14 mouse cellular contexts compared by ENCODE assay signal in the genomic region with DNA sequence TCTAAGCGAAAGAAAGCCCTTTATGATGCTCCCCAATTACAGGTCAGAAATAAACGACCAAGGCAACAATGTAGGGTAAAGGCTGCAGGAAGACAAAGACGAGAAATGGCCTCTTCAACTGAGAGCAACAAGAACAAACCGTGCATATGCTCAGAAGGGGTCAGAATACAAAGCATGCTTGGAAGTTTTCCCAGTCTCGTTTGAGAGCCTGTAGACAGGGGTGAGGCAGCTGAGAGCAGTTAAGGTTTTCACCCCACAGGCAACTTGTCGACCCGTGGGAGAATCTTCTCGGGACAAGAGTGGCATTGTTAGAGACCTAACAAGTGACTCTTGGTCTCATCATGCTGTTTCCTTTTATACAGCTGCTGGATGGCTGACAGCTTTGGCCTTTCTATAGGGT.
A peak's percentile ranks its signal among the peaks of the same experiment; 100 is the strongest.
DNase-seq lines count a peak whose midpoint lies in the region; ATAC-seq and TF ChIP-seq lines count a peak whose summit lies in the region.
"Had no signal": no experiment of that assay in that cellular context is flagged by ENCODE, and none has a peak within 500 bp of the region (broad histone marks: within the 10 kb centered on the region; RNA-seq: fewer than 3 reads in every experiment).

No protein-coding gene starts in this region.

- WGBS in forebrain, postnatal 0 days: 14% methylated on average over 8 of the region's 8 CpGs
- 10% methylated on average over 8 of the region's 8 CpGs for WGBS in forebrain, embryonic 15.5 days
- 47% methylated on average over 8 of the region's 8 CpGs for whole genome bisulfite sequencing in midbrain, embryonic 13.5 days
- WGBS in midbrain, embryonic 10.5 days: 65% methylated on average over 8 of the region's 8 CpGs
- WGBS in cerebellum, adult 2 months: 14% methylated on average over 8 of the region's 8 CpGs

- DNase-seq in forebrain, postnatal 0 days: no peak
- DNase-seq in midbrain, embryonic 10.5 days (ENCODE audit: low spot score): no peak
- DNase-seq in embryo, embryonic 9.5 days (ENCODE audit: extremely low spot score): peak; percentile 21
- DNase-seq in mesoderm, embryonic 11.5 days (ENCODE audit: low read depth, low spot score): peak; percentile 48
- no peak for DNase-seq in cerebellum, adult 2 months
- DNase-seq in spleen, postnatal 14 days (ENCODE audit: low spot score in 2 of 2): no peak
- DNase-seq: B cell, adult 2 months; cerebellum, postnatal 25 days; heart, postnatal 14 days; kidney, postnatal 10 days; right cerebral cortex, postnatal 25 days had no signal

- TF ChIP-seq CTCF in forebrain, postnatal 0 days (IDR thresholded peaks at IDR 0.05; ENCODE audit: low read depth): no peak
- TF ChIP-seq CTCF in cerebellum, adult 2 months (IDR thresholded peaks at IDR 0.05; ENCODE audit: borderline replicate concordance, insufficient read depth, low read depth, low read length): no peak

- H3K4me1 ChIP-seq in forebrain, postnatal 0 days (ENCODE audit: insufficient read depth): peaks cover 3% of the 10 kb centered on the region; the same call in 1 of the 2 replicates
- peaks cover 19% of the 10 kb centered on the region for H3K4me1 ChIP-seq in forebrain, embryonic 15.5 days
- peaks cover 11% of the 10 kb centered on the region for H3K4me1 ChIP-seq in midbrain, embryonic 13.5 days (replicated peaks)
- peaks cover 14% of the 10 kb centered on the region; the same call in 1 of the 2 replicates for H3K4me1 ChIP-seq in midbrain, embryonic 10.5 days
- no peaks in the 10 kb centered on the region for H3K4me1 ChIP-seq in cerebellum, adult 2 months (ENCODE audit: control insufficient read depth, insufficient read depth, low read length)

- peak; percentile 34; the same call in 1 of the 2 replicates for ATAC-seq in forebrain, postnatal 0 days
- ATAC-seq in forebrain, embryonic 15.5 days (replicated peaks): no peak; the same call in 1 of the 2 replicates
- ATAC-seq in midbrain, embryonic 13.5 days: peak; percentile 58; the same call in 1 of the 2 replicates

- no peak for TF ChIP-seq POLR2A in cerebellum, adult 2 months (IDR thresholded peaks at IDR 0.05; ENCODE audit: borderline replicate concordance, insufficient read depth, low read length)

- no peaks in the 10 kb centered on the region for H3K9me3 ChIP-seq in forebrain, postnatal 0 days (ENCODE audit: low read length)
- H3K9me3 ChIP-seq in forebrain, embryonic 15.5 days: no peaks in the 10 kb centered on the region
- no peaks in the 10 kb centered on the region for H3K9me3 ChIP-seq in midbrain, embryonic 13.5 days
- H3K9me3 ChIP-seq in midbrain, embryonic 10.5 days (replicated peaks): no peaks in the 10 kb centered on the region
- H3K9me3 ChIP-seq: limb, embryonic 15.5 days had no signal

- no peaks in the 10 kb centered on the region for H3K27me3 ChIP-seq in forebrain, postnatal 0 days (ENCODE audit: insufficient read depth, low read length)
- H3K27me3 ChIP-seq in forebrain, embryonic 15.5 days: no peaks in the 10 kb centered on the region
- no peaks in the 10 kb centered on the region for H3K27me3 ChIP-seq in midbrain, embryonic 13.5 days
- H3K27me3 ChIP-seq in midbrain, embryonic 10.5 days (ENCODE audit: low read depth, poor library complexity, severe bottlenecking): no peaks in the 10 kb centered on the region
- no peaks in the 10 kb centered on the region for H3K27me3 ChIP-seq in cerebellum, adult 2 months (ENCODE audit: control insufficient read depth, insufficient read depth, low read length)
- H3K27me3 ChIP-seq: limb, embryonic 15.5 days had no signal

- no peak overlapping the region for H3K4me3 ChIP-seq in forebrain, postnatal 0 days (ENCODE audit: low read depth, low read length)
- H3K4me3 ChIP-seq in forebrain, embryonic 15.5 days: no peak overlapping the region
- no peak overlapping the region for H3K4me3 ChIP-seq in midbrain, embryonic 13.5 days (replicated peaks)
- no peak overlapping the region for H3K4me3 ChIP-seq in midbrain, embryonic 10.5 days
- no peak overlapping the region for H3K4me3 ChIP-seq in cerebellum, adult 2 months (replicated peaks; ENCODE audit: insufficient read depth, low read depth, low read length)
- H3K4me3 ChIP-seq: limb, embryonic 15.5 days had no signal

- H3K36me3 ChIP-seq in forebrain, postnatal 0 days (ENCODE audit: insufficient read depth): no peaks in the 10 kb centered on the region
- H3K36me3 ChIP-seq in forebrain, embryonic 15.5 days: no peaks in the 10 kb centered on the region
- no peaks in the 10 kb centered on the region for H3K36me3 ChIP-seq in midbrain, embryonic 13.5 days
- no peaks in the 10 kb centered on the region for H3K36me3 ChIP-seq in midbrain, embryonic 10.5 days
- H3K36me3 ChIP-seq: limb, embryonic 15.5 days had no signal

- H3K27ac ChIP-seq in forebrain, postnatal 0 days (ENCODE audit: low read depth, low read length): no peak overlapping the region
- no peak overlapping the region for H3K27ac ChIP-seq in forebrain, embryonic 15.5 days (replicated peaks)
- no peak overlapping the region for H3K27ac ChIP-seq in midbrain, embryonic 13.5 days
- H3K27ac ChIP-seq in midbrain, embryonic 10.5 days (replicated peaks): no peak overlapping the region
- H3K27ac ChIP-seq in cerebellum, adult 2 months (ENCODE audit: insufficient read depth, low read length): no peak overlapping the region
- H3K27ac ChIP-seq: limb, embryonic 15.5 days had no signal

- no peak overlapping the region for H3K4me2 ChIP-seq in forebrain, postnatal 0 days (ENCODE audit: low read depth)
- H3K4me2 ChIP-seq in forebrain, embryonic 15.5 days (replicated peaks): no peak overlapping the region
- H3K4me2 ChIP-seq in midbrain, embryonic 13.5 days (replicated peaks): no peak overlapping the region
- H3K4me2 ChIP-seq: limb, embryonic 15.5 days had no signal

- H3K9ac ChIP-seq in forebrain, postnatal 0 days: no peak overlapping the region
- no peak overlapping the region for H3K9ac ChIP-seq in forebrain, embryonic 15.5 days (replicated peaks)
- no peak overlapping the region for H3K9ac ChIP-seq in midbrain, embryonic 13.5 days (replicated peaks)
- H3K9ac ChIP-seq: limb, embryonic 15.5 days had no signal

Comparison
In these comparisons a context has a peak if more than half of its experiments do, and no peak if none do; other contexts are left out.
1. DNase-seq: peak in embryo, embryonic 9.5 days (single experiment) and mesoderm, embryonic 11.5 days (single experiment); none in forebrain, postnatal 0 days (single experiment), midbrain, embryonic 10.5 days (single experiment), cerebellum, adult 2 months (0 of 2) and spleen, postnatal 14 days (0 of 2).